Mouse (Mus musculus) c-Kit-positive CD71-positive TER-119-negative erythroid progenitor cells, embryonic 14.5 days (primary cell): ENCODE data around the gene Zfp3.

Source experiments
- DNase-seq: peaks from one replicate; pipeline ENCODE4 v3.0.0-alpha.2; 2013; ENCODE audit warnings: low read depth

The Zfp3 gene

GRCm38 (mm10) chr11:70763936-70764808 is at the start of gene Zfp3:
TSS of gene Zfp3 (plus strand) at chr11:70764209.
- DNase-seq, result peak; percentile 43

GRCm38 (mm10) chr11:70715832-70716231 is 48.2 kb upstream of the Zfp3 start:
- no peak for DNase-seq

- no peak for DNase-seq
These were observed 45.5 kb upstream of the Zfp3 start for GRCm38 (mm10) chr11:70718481-70718880.

GRCm38 (mm10) chr11:70720567-70720966 is 43.4 kb upstream of the Zfp3 start:
- no peak for DNase-seq

- no peak for DNase-seq
These were observed 42.9 kb upstream of the Zfp3 start for GRCm38 (mm10) chr11:70721072-70721471.

- DNase-seq, result no peak
These were observed 39.3 kb upstream of the Zfp3 start for GRCm38 (mm10) chr11:70724706-70725105.

GRCm38 (mm10) chr11:70726585-70726984 is 37.4 kb upstream of the Zfp3 start:
- no peak for DNase-seq

- DNase-seq, result no peak
These were observed 36.6 kb upstream of the Zfp3 start for GRCm38 (mm10) chr11:70727385-70727784.

- no peak for DNase-seq
These were observed 33.5 kb upstream of the Zfp3 start for GRCm38 (mm10) chr11:70730427-70731038.

- DNase-seq, result no peak
These were observed 32.8 kb upstream of the Zfp3 start for GRCm38 (mm10) chr11:70731178-70731577.

- no peak for DNase-seq
These were observed 30.8 kb upstream of the Zfp3 start for GRCm38 (mm10) chr11:70733256-70733655.

GRCm38 (mm10) chr11:70737749-70738148 is 26.3 kb upstream of the Zfp3 start:
- DNase-seq, result no peak

- no peak for DNase-seq
These were observed 22.4 kb upstream of the Zfp3 start for GRCm38 (mm10) chr11:70741603-70742002.

- DNase-seq, result no peak
These were observed 21.9 kb upstream of the Zfp3 start for GRCm38 (mm10) chr11:70742117-70742516.

- DNase-seq, result no peak
These were observed 21.2 kb upstream of the Zfp3 start for GRCm38 (mm10) chr11:70742581-70743459.

GRCm38 (mm10) chr11:70745636-70746035 is 18.4 kb upstream of the Zfp3 start:
- DNase-seq, result no peak

- no peak for DNase-seq
These were observed 16.0 kb upstream of the Zfp3 start for GRCm38 (mm10) chr11:70747876-70748545.

- no peak for DNase-seq
These were observed 11.5 kb upstream of the Zfp3 start for GRCm38 (mm10) chr11:70752337-70753017.

GRCm38 (mm10) chr11:70753146-70753545 is 10.9 kb upstream of the Zfp3 start:
- no peak for DNase-seq

- DNase-seq, result no peak
These were observed 9.5 kb upstream of the Zfp3 start for GRCm38 (mm10) chr11:70754476-70754875.

GRCm38 (mm10) chr11:70754958-70755357 is 9.1 kb upstream of the Zfp3 start:
- DNase-seq, result no peak
